Mouse (Mus musculus) hindbrain, postnatal 0 days (tissue): Measurements from ENCODE around the gene Batf3. TPM values are rescaled to one million over a fixed set of nuclear protein-coding genes. Genes with fewer than 3 reads are reported as not detected.
A peak's percentile ranks its signal among the peaks of the same experiment; 100 is the strongest.

ENCODE experiments used
- ATAC-seq: fragments of 200-750 bp; cut with Nextera tagmentation; 2 replicates; pipeline ENCODE4 v1.8.0; 2017; ENCODE audit warnings: mild to moderate bottlenecking, moderate TSS enrichment, moderate library complexity
- DNase-seq: peaks from one replicate; pipeline ENCODE4 v3.0.0-alpha.2; 2015; ENCODE audit warnings: low spot score
- H3K27ac ChIP-seq: fragments of 300-500 bp; sonication (generic); 2 replicates; pipeline ENCODE4 v1.5.1; 2014; ENCODE audit warnings: mild to moderate bottlenecking
- H3K27me3 ChIP-seq: fragments of 300-500 bp; sonication (generic); 2 replicates; pipeline ENCODE4 v1.6.1; 2014; ENCODE audit warnings: low read length, mixed read lengths; ENCODE audit not compliant: insufficient read depth
- H3K36me3 ChIP-seq: fragments of 300-500 bp; sonication (generic); 2 replicates; pipeline ENCODE4 v1.6.1; 2014; ENCODE audit warnings: low read length, mixed read lengths; ENCODE audit not compliant: insufficient read depth
- H3K4me1 ChIP-seq: fragments of 300-500 bp; sonication (generic); 2 replicates; pipeline ENCODE4 v1.6.1; 2014; ENCODE audit warnings: antibody characterized with exemption, low read length, mixed read lengths; ENCODE audit not compliant: insufficient read depth
- H3K4me2 ChIP-seq: fragments of 300-500 bp; sonication (generic); 2 replicates; pipeline ENCODE4 v1.6.1; 2014; ENCODE audit warnings: low read depth, mild to moderate bottlenecking, low read length, moderate library complexity, mixed read lengths
- H3K4me3 ChIP-seq: fragments of 300-500 bp; sonication (generic); 2 replicates; pipeline ENCODE4 v1.5.1; 2014; ENCODE audit warnings: low read length
- H3K9ac ChIP-seq: fragments of 300-500 bp; sonication (generic); replicated peaks from 2 replicates; pipeline ENCODE4 v1.6.1; 2014; ENCODE audit warnings: mild to moderate bottlenecking, low read length, moderate library complexity, mixed read lengths
- H3K9me3 ChIP-seq: fragments of 300-500 bp; sonication (generic); 2 replicates; pipeline ENCODE4 v1.6.1; 2016; ENCODE audit warnings: low read length, mixed read lengths
- CTCF ChIP-seq: IDR thresholded peaks from 2 replicates; pipeline ENCODE4 v1.5.1; 2016; ENCODE audit warnings: antibody characterized with exemption, control low read depth, low read depth
- WGBS: fragments of 180-500 bp; shearing (Covaris S2); extraction: QIAGEN DNeasy Blood & Tissue Kit; methylation state at CpG from one replicate; pipeline ENCODE4 v1.1.7; 2014; 5-methylcytosine and 5-hydroxymethylcytosine counted together
- polyA plus RNA-seq: library from polyadenylated mRNA; unstranded; fragments of >200 nt; fragmentation: Nextera tagmentation; extraction: Ambion mirVana; gene quantifications from 2 replicates; pipeline ENCODE4 v1.2.1, GENCODE M21; 2015
- total RNA-seq: library from RNA; depleted of rRNA; stranded (reverse); fragments of >200 nt; gene quantifications from 2 replicates; pipeline ENCODE4 v1.2.3, GENCODE M21; 2014

The Batf3 gene
- total and polyA plus RNA-seq, 2 experiments from 2014 or later: 1.0 to 4.1 TPM

GRCm38 (mm10) chr1:191107306-191107705, 9.7 kb downstream of the Batf3 start:
- WGBS: 59% methylated on average over 10 of the region's 10 CpGs
- Histone ChIP-seq H3K9ac (no peak overlapping the region), H3K27ac (no peak overlapping the region), H3K9me3 (no peaks in the 10 kb centered on the region), H3K4me2 (no peak overlapping the region), H3K27me3 (no peaks in the 10 kb centered on the region), H3K36me3 (no peaks in the 10 kb centered on the region), H3K4me3 (no peak overlapping the region), H3K4me1 (no peaks in the 10 kb centered on the region)
- no peak for ATAC-seq
- no peak for TF ChIP-seq CTCF
- DNase-seq: no peak

GRCm38 (mm10) chr1:191109907-191110306, 12.3 kb downstream of the Batf3 start:
- H3K4me3 ChIP-seq: no peak overlapping the region
- no peak overlapping the region for H3K9ac ChIP-seq
- no peaks in the 10 kb centered on the region for H3K36me3 ChIP-seq
- WGBS: 95% methylated on average over 9 of the region's 9 CpGs
- no peak for ATAC-seq
- no peaks in the 10 kb centered on the region for H3K9me3 ChIP-seq
- H3K4me2 ChIP-seq: no peak overlapping the region
- no peak for TF ChIP-seq CTCF
- DNase-seq: no peak
- no peak overlapping the region for H3K27ac ChIP-seq
- no peaks in the 10 kb centered on the region for H3K4me1 ChIP-seq
- no peaks in the 10 kb centered on the region for H3K27me3 ChIP-seq

GRCm38 (mm10) chr1:191111146-191111545, 13.5 kb downstream of the Batf3 start:
- Histone ChIP-seq H3K4me3 (no peak overlapping the region), H3K27ac (no peak overlapping the region), H3K27me3 (no peaks in the 10 kb centered on the region), H3K9me3 (no peaks in the 10 kb centered on the region), H3K36me3 (no peaks in the 10 kb centered on the region), H3K9ac (no peak overlapping the region), H3K4me1 (no peaks in the 10 kb centered on the region; the same call in 1 of the 2 replicates), H3K4me2 (no peak overlapping the region)
- ATAC-seq: no peak
- WGBS: 57% methylated on average over 8 of the region's 8 CpGs
- DNase-seq: no peak
- no peak for TF ChIP-seq CTCF

GRCm38 (mm10) chr1:191114868-191115267, 17.2 kb downstream of the Batf3 start:
- 77% methylated on average over 7 of the region's 7 CpGs for WGBS
- H3K4me1 ChIP-seq: no peaks in the 10 kb centered on the region; the same call in 1 of the 2 replicates
- H3K36me3 ChIP-seq: no peaks in the 10 kb centered on the region
- H3K4me2 ChIP-seq: no peak overlapping the region
- DNase-seq (no peak), ATAC-seq (no peak)
- peak overlapping the region; percentile 48; the same call in 1 of the 2 replicates for H3K27ac ChIP-seq
- no peak overlapping the region for H3K4me3 ChIP-seq
- no peak overlapping the region for H3K9ac ChIP-seq
- no peaks in the 10 kb centered on the region for H3K9me3 ChIP-seq
- TF ChIP-seq CTCF: no peak
- no peaks in the 10 kb centered on the region for H3K27me3 ChIP-seq

GRCm38 (mm10) chr1:191115514-191116238, 18.0 kb downstream of the Batf3 start:
- WGBS: 59% methylated on average over 11 of the region's 11 CpGs
- no peak overlapping the region for H3K9ac ChIP-seq
- no peaks in the 10 kb centered on the region for H3K27me3 ChIP-seq
- no peaks in the 10 kb centered on the region for H3K36me3 ChIP-seq
- H3K4me3 ChIP-seq: no peak overlapping the region
- no peaks in the 10 kb centered on the region for H3K9me3 ChIP-seq
- ATAC-seq: peak; percentile 88
- H3K27ac ChIP-seq: peak overlapping the region; percentile 48; the same call in 1 of the 2 replicates
- no peaks in the 10 kb centered on the region; the same call in 1 of the 2 replicates for H3K4me1 ChIP-seq
- H3K4me2 ChIP-seq: no peak overlapping the region
- TF ChIP-seq CTCF: no peak
- DNase-seq: peak; percentile 61

GRCm38 (mm10) chr1:191122744-191123143, 25.1 kb downstream of the Batf3 start:
- no peak for DNase-seq
- H3K9me3 ChIP-seq: no peaks in the 10 kb centered on the region

GRCm38 (mm10) chr1:191123696-191124095, 26.0 kb downstream of the Batf3 start:
- ATAC-seq: no peak
- WGBS: 81% methylated on average over 2 of the region's 2 CpGs
- TF ChIP-seq CTCF: no peak

More at GRCm38 (mm10) chr1:191122744-191123143, 25.1 kb downstream of the Batf3 start:
- no peak for ATAC-seq
- Histone ChIP-seq H3K4me3 (no peak overlapping the region), H3K27me3 (no peaks in the 10 kb centered on the region), H3K4me2 (no peak overlapping the region), H3K27ac (no peak overlapping the region), H3K36me3 (no peaks in the 10 kb centered on the region), H3K4me1 (no peaks in the 10 kb centered on the region), H3K9ac (no peak overlapping the region)
- TF ChIP-seq CTCF: no peak
- WGBS: 32% methylated on average over 3 of the region's 3 CpGs

More at GRCm38 (mm10) chr1:191123696-191124095, 26.0 kb downstream of the Batf3 start:
- no peak overlapping the region for H3K4me2 ChIP-seq
- H3K27ac ChIP-seq: no peak overlapping the region
- no peaks in the 10 kb centered on the region for H3K9me3 ChIP-seq
- H3K36me3 ChIP-seq: no peaks in the 10 kb centered on the region
- no peak for DNase-seq
- no peaks in the 10 kb centered on the region for H3K4me1 ChIP-seq
- no peaks in the 10 kb centered on the region for H3K27me3 ChIP-seq
- no peak overlapping the region for H3K9ac ChIP-seq
- H3K4me3 ChIP-seq: no peak overlapping the region
